Mouse (Mus musculus): ENCODE data around the gene Gcgr.

GRCm38 (mm10) chr11:120510375-120511030, 20.0 kb upstream of the Gcgr start:
- TF ChIP-seq ZNF384 (IDR thresholded peaks at IDR 0.05; ENCODE audit: low read depth, low read length) (no peak), ZC3H11A (IDR thresholded peaks at IDR 0.05; ENCODE audit: borderline replicate concordance, low read depth, low read length) (no peak), HCFC1 (IDR thresholded peaks at IDR 0.05; ENCODE audit: borderline replicate concordance, insufficient read depth, low read length) (no peak), CHD2 (IDR thresholded peaks at IDR 0.05; ENCODE audit: low read depth, low read length) (no peak)
